Mouse (Mus musculus): ENCODE data around the gene Spaca7.
"Not testable (repeated sequence)": the region's sequence is repeated elsewhere in the genome, so short reads cannot be mapped to it uniquely, and the experiment has no call there.

Spaca7 gene

DNA sequence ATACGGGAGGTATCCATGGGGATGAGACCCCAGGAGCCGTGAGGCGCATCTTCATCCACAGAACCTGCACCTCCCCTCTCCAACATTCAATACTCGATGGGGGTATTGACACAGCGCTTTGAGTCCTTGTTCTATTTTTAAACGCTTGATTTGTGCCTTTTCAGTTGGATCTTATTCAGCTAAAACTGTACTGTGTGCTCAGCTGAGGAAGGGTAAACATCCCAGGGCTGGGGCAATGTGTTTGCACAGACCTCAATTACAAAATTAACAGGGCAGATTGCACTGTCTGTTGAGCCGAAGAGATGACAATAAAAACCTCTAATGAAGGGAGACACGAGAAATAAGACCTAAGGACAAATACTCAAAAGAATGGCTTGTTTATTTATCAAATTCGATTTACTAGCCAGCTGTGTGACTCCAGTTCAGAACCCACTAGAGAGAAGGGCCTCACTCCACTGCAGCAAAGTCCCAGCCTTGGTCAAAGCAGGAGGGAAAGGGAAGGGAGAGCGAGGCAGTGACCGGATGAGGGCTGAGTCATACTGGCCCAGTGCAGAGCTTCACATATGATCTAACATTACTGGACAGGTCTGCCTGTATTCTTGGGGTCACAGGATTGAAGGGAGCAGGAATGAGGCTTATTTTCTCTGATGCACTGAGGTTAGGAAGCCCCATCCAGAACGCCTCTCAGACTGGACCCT lies 37.1 kb downstream of the Spaca7 start:
- no peak for DNase-seq (ENCODE audit: low read depth, low spot score)

DNA sequence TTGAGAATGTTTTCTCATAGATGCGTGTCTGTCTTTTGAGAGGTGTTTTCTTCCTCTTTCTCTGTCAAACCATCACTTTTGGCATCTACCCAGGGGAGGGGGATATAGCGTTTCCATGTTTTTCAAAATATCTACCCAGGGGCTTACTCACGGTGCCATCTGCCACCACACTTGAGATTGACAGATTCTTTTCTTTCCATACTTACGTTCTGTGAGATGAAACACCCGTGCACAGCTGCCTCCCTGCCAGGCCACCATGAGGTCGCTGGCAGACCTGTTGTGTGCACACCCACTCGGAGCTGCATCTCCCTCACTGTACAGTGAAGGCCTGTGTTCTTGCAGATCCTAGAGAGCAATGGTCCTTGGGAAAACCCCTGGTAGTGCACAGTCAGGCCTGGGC lies 40.4 kb downstream of the Spaca7 start:
- DNase-seq (ENCODE audit: low read depth, low spot score) = no peak

DNA sequence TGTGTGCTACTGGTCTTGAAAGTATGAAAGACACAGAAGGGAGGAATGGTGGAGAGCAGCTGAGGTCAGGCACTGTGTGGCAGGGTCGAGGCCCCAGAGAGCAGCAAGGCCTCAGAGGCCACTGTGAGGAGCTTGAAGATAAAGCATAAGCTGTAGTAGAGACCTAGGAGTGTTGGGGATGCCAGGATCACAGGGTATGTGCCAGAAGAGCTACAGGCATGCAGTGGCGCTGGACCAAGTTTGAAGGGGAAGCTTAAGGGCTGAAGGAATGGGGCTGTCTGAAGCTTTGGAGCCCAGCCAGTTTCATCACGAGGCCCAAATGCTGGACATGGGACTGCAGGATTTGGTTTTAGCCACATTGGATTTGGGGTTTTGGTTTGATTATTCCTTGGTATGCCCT lies 44.5 kb downstream of the Spaca7 start:
- not testable (repeated sequence) for DNase-seq (ENCODE audit: low read depth, low spot score)

DNA sequence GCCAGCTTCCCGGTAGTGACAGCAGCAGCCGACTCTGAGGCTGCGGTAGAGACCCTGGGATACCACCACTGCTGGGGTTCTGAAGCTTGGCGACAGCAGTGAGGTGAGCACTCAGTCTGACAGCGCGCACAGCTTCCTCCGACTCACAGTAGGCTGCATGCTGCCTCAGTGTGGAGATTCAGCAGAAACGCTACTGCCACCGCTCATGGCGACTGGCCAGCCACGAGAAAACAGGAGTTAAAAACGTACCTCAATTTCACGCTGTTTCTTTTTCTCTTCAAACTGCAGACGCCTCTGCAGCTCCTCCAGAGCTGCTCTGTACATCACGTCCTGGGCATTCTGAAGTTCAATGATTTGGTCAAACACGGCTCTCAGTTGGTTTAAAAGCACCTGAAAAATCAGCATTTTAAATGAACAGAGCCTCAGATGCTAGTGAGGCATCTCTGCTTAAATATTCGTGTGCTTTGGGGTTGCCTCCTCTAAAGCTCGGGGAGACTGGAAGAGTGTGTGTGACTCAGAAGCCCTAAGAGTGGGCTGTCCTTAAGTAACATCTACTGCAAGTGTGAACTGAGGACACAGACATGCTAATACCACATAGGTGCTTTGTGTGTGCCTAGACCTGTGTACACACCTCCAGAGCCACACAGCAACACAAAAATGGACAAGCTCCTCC lies 48.9 kb downstream of the Spaca7 start:
- DNase-seq (ENCODE audit: low read depth, low spot score) = no peak

DNA sequence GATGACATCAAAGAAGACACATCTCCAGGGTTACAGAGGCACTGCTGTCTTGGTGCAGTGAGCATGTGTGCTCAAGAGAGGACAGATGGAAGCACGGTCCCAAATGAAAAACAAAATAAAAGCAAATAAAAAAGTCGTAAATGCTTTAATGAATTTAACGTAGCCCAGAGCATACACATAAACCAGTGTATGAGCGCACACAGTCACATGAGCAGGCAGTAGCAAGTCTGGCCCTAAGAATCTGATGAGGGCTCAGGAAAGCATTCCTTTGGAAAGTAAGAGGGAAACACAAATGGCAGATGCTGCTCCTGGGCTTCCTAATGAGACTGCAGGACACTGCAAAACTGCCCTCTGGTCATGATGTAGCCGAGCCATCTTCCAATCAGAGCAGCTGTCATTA lies 53.1 kb downstream of the Spaca7 start:
- DNase-seq (ENCODE audit: low read depth, low spot score) = no peak

DNA sequence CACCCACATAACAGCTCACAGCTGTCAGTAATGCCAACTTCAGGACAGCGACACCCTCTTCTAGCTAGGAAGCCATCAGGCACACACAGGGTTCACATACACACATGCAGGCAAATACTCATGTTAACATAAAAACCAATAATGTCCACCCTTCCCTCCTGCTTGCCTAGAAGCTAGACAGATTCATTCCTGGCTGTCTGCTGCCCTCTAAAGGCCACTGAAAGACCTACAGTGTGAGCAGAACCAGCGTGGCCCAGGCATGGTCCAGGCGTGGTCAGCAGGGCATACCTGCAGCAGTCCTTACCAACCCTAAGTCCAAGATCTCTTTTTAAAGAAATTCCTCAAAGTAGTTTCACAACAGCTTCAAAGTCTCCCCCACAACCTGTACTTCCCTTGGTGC lies 56.2 kb downstream of the Spaca7 start:
- no peak for DNase-seq (ENCODE audit: low read depth, low spot score)

DNA sequence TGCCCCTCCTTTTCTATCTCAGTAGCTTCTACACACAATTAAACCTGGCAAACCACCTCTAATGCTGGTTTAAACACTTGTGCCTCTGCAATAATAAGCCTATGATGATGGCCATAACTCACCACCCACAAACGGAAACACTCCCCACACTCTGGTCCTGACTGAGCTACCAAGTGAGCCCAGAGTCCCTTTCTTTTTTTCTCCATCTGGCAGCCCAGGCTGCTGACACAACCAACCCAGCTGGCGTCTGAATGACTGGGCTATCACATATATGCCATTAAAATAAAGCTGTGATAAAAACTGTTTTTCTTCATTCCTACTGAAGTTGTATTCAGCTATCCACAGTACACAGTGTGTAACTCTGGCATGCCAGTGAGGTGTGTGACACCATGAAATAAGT lies 62.5 kb downstream of the Spaca7 start:
- no peak for DNase-seq (ENCODE audit: low read depth, low spot score)

DNA sequence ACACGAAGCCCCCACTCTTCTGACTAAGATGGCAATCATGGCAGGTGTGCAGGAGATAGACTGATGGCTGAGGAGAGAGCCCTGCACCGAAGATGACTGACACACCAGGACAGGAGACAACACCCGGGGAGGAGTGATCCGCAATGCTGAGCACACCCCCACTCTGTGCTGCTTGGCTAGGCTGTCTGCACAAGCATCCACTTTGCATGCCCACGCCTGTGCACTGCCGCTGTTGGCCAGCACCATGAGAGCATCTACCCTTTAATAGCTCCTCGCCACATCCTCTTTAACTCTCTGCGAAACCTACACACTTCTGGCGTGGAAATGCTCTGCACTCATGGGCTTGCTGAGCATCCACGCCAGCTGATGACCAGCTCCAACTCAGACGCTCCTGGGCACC lies 65.6 kb downstream of the Spaca7 start:
- no peak for DNase-seq (ENCODE audit: low read depth, low spot score)

DNA sequence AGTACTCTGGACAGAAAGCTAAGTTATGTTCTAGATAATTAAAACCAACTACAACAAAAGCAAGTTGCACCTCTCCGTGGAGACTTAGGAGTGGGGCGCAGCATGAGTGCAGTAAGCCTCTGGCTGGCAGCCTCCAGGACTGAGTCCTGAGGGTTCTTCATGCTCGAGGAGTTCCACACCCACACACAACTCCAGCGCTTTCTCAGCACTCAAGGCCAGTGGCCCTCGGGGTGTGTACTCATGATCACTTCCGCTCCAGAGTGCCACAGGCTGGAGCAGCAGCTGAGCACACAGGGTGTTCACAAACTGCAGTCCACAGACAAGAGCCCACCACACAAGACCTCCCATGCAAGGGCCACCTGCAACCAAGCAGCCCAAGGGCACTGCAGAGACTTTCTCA lies 68.7 kb downstream of the Spaca7 start:
- DNase-seq (ENCODE audit: low read depth, low spot score) = no peak

DNA sequence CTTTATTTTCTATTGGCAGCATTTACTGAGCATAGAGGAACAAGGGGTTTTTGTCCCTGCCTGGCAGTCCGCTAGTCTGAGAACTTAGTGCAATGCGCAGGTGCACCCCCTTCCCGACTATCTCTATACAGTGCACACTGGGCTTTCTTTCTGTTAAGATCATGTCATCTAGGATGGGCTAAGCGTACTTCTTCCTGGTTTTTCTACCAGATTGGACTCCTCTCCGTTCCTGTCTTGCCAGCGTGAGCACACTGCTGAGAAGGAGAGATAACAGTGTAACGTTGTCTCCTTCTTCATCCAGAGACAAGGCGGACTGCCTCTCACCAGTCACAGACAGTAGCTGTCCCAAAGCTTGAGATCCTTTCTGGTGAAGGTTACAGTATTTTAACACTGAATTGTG lies 71.5 kb downstream of the Spaca7 start:
- DNase-seq (ENCODE audit: low read depth, low spot score) = no peak

DNA sequence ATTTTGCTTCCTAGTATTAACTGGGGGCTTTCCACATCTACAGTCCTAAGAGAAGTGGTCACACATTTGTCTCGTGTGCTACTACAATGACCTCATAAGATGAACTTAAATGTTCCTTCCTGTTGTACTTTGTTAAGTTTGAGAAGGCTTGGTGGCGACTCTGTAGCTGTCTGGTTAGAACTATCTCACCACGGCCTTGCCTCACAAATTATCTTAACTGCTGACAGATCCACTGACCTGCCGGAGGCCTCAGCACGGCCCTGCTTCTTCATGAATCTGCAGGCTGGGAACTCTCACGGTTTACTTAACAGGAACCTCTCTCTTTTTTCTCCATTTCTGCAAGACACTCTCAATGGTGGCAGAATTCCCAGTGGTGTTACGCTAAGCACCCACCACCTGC lies 72.1 kb downstream of the Spaca7 start:
- no peak for DNase-seq (ENCODE audit: low read depth, low spot score)

DNA sequence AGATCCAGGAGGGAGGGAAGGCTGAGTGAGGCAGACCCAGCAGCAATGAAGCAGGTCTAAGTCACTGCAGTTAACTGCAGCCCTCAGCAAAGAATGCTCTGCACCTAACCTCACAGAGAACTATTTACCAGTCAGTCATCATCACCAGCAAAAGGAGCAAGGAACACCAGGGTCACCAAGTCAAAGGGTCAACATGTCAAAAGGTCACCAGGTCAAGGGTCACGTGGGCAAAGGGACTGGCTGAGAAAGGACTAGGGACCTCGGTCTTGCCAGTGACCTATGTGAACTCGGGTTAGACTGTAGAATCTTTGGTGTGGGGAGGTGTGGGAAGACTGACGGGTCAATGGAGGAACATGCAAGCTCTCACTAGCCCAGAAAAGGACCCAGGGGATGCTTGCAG lies 73.7 kb downstream of the Spaca7 start:
- DNase-seq (ENCODE audit: low read depth, low spot score) = no peak

DNA sequence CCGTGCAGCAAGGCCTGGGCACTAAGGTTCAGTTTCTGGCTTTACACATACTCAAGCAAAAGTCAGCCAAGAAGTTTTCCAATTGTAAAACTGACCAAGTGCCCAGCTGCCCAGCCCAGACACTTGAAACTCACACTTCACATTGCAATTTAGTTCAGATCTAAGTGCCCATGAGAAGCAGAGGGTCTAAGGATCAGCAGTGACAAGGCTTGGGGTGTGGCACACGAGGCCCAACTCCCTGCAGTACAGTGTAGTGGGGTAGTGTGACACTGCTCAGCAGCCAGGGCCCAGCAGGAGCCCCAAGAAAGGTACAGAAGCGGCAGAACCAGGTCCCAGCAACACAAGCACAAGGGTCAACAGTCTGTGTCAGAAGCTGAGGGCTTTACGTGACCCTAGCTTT lies 76.1 kb downstream of the Spaca7 start:
- DNase-seq (ENCODE audit: low read depth, low spot score) = no peak

All from skeletal muscle tissue, adult 2 months (tissue).